Mouse (Mus musculus) thymus, adult 2 months (tissue): Measurements from ENCODE around the gene Gmeb1. TPM values are rescaled to one million over a fixed set of nuclear protein-coding genes. Genes with fewer than 3 reads are reported as not detected.

ENCODE experiments used
- DNase-seq: peaks from one replicate; pipeline ENCODE4 v3.0.0; 2021
- H3K27ac ChIP-seq: fragments of 200-500 bp; 2 replicates; pipeline ENCODE4 v1.5.1; 2012; ENCODE audit warnings: low read length, control low read depth; ENCODE audit not compliant: control insufficient read depth, insufficient read depth
- H3K27me3 ChIP-seq: fragments of 200-500 bp; 2 replicates; pipeline ENCODE4 v1.6.1; 2012; ENCODE audit warnings: mild to moderate bottlenecking, low read length, moderate library complexity, mixed read lengths; ENCODE audit not compliant: control insufficient read depth, insufficient read depth
- H3K36me3 ChIP-seq: fragments of 200-500 bp; 2 replicates; pipeline ENCODE4 v1.6.1; 2012; ENCODE audit warnings: mild to moderate bottlenecking, low read length, moderate library complexity; ENCODE audit not compliant: control insufficient read depth, insufficient read depth
- H3K4me1 ChIP-seq: fragments of 200-500 bp; replicated peaks from 2 replicates; pipeline ENCODE4 v1.6.1; 2012; ENCODE audit warnings: low read length; ENCODE audit not compliant: control insufficient read depth, insufficient read depth
- H3K4me3 ChIP-seq: fragments of 200-500 bp; 2 replicates; pipeline ENCODE4 v1.5.1; 2012; ENCODE audit warnings: mild to moderate bottlenecking, low read length, control low read depth, moderate library complexity; ENCODE audit not compliant: control insufficient read depth, insufficient read depth
- CTCF ChIP-seq: fragments of 200-500 bp; IDR thresholded peaks from 2 replicates; pipeline ENCODE4 v1.5.1; 2012; ENCODE audit warnings: mild to moderate bottlenecking, control low read depth, low read length, moderate library complexity, borderline replicate concordance; ENCODE audit not compliant: control insufficient read depth, poor library complexity, insufficient read depth; ENCODE audit errors: extremely low read depth
- POLR2A ChIP-seq: fragments of 200-500 bp; IDR thresholded peaks from 2 replicates; pipeline ENCODE4 v1.6.1; 2012; ENCODE audit warnings: mild to moderate bottlenecking, low read length, control low read depth, moderate library complexity; ENCODE audit not compliant: control insufficient read depth, poor library complexity, insufficient read depth; ENCODE audit errors: extremely low read depth
- WGBS: fragments of 180-500 bp; shearing (Covaris S2); methylation state at CpG from one replicate; pipeline ENCODE4 v1.1.7; 2018; 5-methylcytosine and 5-hydroxymethylcytosine counted together
- polyA plus RNA-seq: library from polyadenylated mRNA; depleted of rRNA; stranded (reverse); fragments of >200 nt; gene quantifications from 2 replicates; pipeline ENCODE4 v1.2.3, GENCODE M21; 2012

Gmeb1 gene
- polyA plus RNA-seq, 1 experiment = 47.5 TPM

DNA sequence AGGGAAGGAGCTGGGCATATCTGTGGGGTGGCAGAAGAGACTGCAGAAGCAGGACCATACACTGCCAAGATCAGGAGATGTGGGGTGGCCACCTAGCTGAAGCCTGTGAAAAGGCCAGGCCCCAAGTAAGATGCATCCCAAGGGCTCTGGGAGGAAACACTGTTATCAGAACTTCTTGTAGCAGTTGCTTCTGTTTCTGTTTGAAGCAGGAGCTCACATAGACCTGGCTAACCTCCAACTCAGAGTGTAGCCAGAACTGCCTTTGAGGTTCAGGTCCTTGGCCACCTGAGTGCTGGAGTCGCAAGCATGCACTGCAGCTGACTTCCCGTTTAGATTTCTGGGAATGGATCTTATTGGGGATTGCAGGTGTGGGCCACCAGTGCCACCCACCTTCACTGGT is 43.6 kb downstream of the Gmeb1 start:
- Histone ChIP-seq H3K27me3 (no peaks in the 10 kb centered on the region), H3K36me3 (no peaks in the 10 kb centered on the region), H3K27ac (no peak overlapping the region), H3K4me1 (no peaks in the 10 kb centered on the region), H3K4me3 (no peak overlapping the region)
- 50% methylated on average over 2 of the region's 2 CpGs for WGBS
- no peak for TF ChIP-seq CTCF
- no peak for TF ChIP-seq POLR2A
- no peak for DNase-seq

DNA sequence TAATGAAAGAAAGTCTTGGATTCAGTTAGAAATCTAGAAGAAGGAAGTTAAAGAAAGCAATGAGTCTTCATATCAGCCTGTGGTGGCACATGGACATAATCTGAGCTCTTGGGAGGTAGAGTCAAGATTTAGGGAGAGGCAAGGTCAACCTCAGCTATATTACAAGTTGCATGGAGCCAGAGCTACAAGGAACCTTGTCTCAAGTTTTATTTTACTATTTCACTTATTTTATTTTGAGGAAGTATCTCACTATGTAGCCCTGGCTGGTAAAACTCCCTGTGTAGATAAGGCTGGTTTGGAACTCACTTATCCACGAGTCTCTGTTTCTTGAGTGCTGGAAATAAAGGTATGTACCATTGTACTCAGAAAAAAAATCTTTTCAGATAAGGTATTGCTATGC is 44.8 kb downstream of the Gmeb1 start:
- WGBS = 74% methylated on average over 1 of the region's 1 CpGs
- no peak for DNase-seq
- no peak overlapping the region for H3K4me3 ChIP-seq
- peaks cover 4% of the 10 kb centered on the region; the same call in 1 of the 2 replicates for H3K4me1 ChIP-seq
- H3K27ac ChIP-seq = no peak overlapping the region
- no peaks in the 10 kb centered on the region for H3K36me3 ChIP-seq
- no peaks in the 10 kb centered on the region for H3K27me3 ChIP-seq
- TF ChIP-seq CTCF (no peak), POLR2A (no peak)

DNA sequence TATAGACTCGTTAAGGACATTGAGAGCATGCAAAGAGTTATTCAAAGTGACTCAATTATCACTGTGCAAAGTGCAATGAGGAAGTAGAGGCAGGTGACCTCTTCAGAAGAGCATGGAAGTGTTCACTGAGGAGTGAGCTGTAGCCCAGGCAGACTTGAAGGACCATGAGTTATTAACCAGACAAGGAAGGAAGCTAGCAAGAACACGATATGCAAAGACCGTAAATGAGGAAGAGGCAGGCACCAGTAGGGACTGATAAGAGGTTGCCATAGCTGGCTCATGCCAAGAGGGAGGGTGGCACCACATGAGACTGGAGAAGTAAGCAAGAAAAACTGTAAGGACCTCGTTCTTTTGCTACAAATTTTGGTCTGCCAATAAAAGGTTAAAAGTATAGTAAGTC is 46.6 kb downstream of the Gmeb1 start:
- no peak overlapping the region for H3K27ac ChIP-seq
- no peak for DNase-seq
- TF ChIP-seq POLR2A (no peak), CTCF (no peak)
- WGBS = 22% methylated on average over 4 of the region's 4 CpGs
- no peaks in the 10 kb centered on the region for H3K36me3 ChIP-seq
- H3K27me3 ChIP-seq = no peaks in the 10 kb centered on the region
- peaks cover 6% of the 10 kb centered on the region; the same call in 1 of the 2 replicates for H3K4me1 ChIP-seq
- H3K4me3 ChIP-seq = no peak overlapping the region

DNA sequence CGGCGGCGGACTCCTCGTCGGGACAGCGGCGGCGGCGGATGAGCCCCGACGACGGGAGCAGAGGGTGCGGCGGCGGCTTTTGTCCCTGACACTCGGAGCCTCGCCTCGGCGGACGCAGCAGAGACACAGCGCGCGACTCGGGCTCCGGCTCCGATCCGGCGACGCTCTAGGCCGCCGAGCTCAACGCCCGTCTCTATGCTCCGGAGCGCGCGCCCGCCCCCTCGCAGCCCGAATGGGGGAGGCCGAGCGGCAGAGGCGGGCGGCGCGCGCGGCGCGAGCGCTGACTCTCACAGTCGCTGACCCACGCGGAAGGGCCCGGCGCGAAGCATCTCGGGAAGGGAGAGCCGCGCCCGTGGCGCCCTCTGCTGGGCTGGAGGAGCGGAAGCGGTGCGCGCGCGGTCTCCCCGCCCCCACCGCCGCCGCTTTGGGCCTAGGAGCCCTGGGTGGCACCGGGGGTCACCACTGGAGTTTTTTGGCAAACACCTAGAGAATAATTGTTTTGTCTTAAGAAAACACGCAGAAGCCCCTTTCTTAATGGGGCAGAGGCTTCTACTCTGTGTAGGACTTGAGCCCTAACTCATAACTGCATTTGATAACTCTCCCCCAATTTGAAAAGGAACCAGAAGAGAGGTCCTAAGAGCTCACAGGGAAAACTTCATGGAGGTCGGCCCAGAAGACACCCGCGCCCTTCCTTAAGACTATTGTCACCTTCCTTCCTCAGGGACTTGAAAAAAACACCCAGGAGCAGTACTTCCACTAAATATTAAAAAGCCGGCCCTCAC is 49.3 kb downstream of the Gmeb1 start, which contains the start of gene Ythdf2:
Ythdf2 (minus strand) TSS at position 351 of the 782 bp plus-strand sequence.
- peak; percentile 53; the same call in 1 of the 2 replicates for TF ChIP-seq POLR2A
- peak; percentile 96 for TF ChIP-seq CTCF
- peak within 1 kb of the TSS; percentile 92 for H3K4me3 ChIP-seq
- no peaks in the 10 kb centered on the region for H3K27me3 ChIP-seq
- peaks cover 6% of the 10 kb centered on the region; the same call in 1 of the 2 replicates for H3K4me1 ChIP-seq
- DNase-seq = peak; percentile 98
- WGBS = 2% methylated on average over 70 of the region's 78 CpGs
- H3K36me3 ChIP-seq = peaks cover 7% of the 10 kb centered on the region; the same call in 1 of the 2 replicates
- peak within 1 kb of the TSS; percentile 30; the same call in 1 of the 2 replicates for H3K27ac ChIP-seq

DNA sequence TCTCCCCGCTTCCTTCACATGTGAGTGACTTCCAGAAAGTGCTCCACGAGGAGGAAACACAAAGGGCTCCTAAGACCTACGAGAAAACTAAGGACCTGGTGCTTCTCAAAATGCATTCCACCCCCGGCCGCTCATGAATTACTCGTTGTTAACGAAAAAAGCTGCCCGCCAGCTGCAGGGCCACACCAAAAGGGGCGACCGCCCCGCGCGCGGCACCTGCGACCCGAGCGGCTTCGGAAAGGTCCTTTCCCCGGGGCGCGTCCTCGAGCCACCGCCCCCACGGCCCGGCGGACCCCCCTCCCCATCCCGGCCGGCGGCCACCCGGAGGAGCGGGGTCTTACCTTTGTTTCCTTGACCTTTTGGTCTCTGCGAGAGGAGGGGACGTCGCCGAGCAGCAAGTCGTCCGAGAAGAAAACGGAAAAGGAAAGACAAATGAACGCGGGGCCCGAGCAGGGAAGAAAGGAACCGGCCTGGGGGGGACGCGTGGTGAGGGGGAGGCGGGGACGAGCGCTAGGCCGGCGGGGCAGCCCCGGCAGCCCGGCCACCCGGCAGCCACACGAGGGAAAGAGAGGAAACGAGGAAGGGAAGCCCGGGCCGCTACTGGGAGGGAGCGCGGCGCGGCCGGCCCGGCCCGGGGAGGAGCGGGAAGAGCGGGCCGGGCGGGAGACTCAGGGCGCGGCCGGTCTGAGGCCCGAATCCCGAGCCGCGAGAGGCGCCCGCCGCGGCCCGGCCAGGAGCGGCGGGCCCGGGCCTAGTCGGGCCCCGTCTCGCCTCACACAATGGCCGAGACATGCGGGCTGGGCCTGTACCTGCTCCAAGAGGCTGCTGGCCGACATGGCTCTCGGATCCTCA is 50.1 kb downstream of the Gmeb1 start:
- H3K4me3 ChIP-seq = peak overlapping the region; percentile 92
- H3K27ac ChIP-seq = peak overlapping the region; percentile 30; the same call in 1 of the 2 replicates
- no peaks in the 10 kb centered on the region for H3K27me3 ChIP-seq
- under 1% methylated on average over 89 of the region's 89 CpGs for WGBS
- peaks cover 6% of the 10 kb centered on the region; the same call in 1 of the 2 replicates for H3K4me1 ChIP-seq
- H3K36me3 ChIP-seq = peaks cover 10% of the 10 kb centered on the region; the same call in 1 of the 2 replicates
- TF ChIP-seq CTCF (no peak), POLR2A (no peak)
- DNase-seq = peak; percentile 38

DNA sequence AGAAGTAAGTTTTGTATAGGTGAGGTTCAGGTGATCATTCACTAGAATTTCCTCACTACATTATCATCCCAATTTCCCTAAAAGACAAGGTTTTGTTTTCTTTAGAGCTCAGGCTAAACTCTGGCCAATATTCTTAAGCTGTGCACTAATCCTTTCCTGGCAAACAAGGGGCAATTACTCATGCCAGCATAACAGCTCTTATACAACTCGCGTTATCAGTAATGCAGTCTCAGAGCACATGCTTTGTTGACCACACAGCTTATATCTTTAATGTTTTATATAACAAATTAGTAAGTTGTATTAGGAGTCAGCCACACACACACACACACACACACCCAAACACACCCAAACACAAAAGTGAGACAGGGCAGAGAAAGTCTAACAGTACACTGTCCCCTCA is 51.1 kb downstream of the Gmeb1 start:
- no peak for DNase-seq
- no peak overlapping the region for H3K4me3 ChIP-seq
- H3K27ac ChIP-seq = no peak overlapping the region
- WGBS = 33% methylated on average over 2 of the region's 2 CpGs
- H3K27me3 ChIP-seq = no peaks in the 10 kb centered on the region
- H3K4me1 ChIP-seq = peaks cover 6% of the 10 kb centered on the region; the same call in 1 of the 2 replicates
- H3K36me3 ChIP-seq = peaks cover 19% of the 10 kb centered on the region
- TF ChIP-seq POLR2A = no peak
- no peak for TF ChIP-seq CTCF
